Mouse (Mus musculus) erythroblast, embryonic 14.5 days (primary cell): ENCODE data around the gene Pspn.

ENCODE experiments used
- GATA1 ChIP-seq: IDR thresholded peaks from 2 replicates; pipeline ENCODE4 v1.6.1; 2012; ENCODE audit warnings: low read length, inconsistent platforms, mixed read lengths
- TAL1 ChIP-seq: IDR thresholded peaks from 3 replicates; pipeline ENCODE4 v1.6.1; 2012; ENCODE audit warnings: low read length, inconsistent platforms, mixed read lengths

DNA sequence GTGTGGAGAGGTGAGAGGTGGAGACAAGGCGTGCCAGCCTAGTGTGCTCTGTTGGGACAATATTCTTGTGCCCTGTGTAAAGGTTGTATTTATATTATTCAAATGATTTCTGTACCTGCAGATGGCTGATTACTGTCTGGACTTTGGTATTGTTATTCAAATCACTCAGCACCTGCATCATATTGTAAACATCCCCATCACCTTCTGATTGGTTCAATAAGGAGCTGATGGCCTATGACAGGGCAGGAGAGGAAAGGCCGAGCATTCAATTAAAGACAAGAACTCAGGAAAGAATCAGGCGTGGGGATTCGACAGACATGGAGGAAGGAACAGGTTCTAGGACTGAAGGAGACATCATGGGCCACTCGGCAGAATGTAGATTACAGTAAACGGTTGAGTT, 36.2 kb downstream of the Pspn start:
- TF ChIP-seq GATA1, result no peak
- no peak for TF ChIP-seq TAL1
